Mouse (Mus musculus): ENCODE measurements around the gene Ciao2a.
A peak's percentile ranks its signal among the peaks of the same experiment; 100 is the strongest.

Ciao2a gene

GRCm38 (mm10) chr9:66160155-66160554 lies 33.7 kb downstream of the Ciao2a start:
- no peak for DNase-seq (ENCODE audit: extremely low read depth, low read depth)

DNA sequence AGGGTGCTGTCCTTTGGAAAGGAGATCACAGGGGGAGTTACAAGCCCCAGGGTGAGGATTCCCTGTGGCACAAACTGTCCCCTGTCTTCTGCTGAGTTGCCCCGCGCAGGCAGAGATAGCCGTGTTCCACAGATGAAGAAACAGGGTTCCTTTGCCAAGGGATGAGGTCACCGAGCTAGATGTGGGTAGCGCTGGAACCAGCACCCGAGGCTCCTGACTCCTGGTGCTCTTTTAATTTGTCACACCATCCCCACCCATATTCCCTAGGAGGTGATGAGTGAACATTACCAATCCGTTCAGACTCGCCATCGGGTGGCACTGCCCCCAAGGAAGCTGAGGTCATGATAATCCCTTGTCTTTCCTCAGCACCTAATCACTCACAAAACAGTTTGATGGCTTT lies 36.6 kb downstream of the Ciao2a start:
- DNase-seq (ENCODE audit: extremely low read depth, low read depth), result no peak

- DNase-seq (ENCODE audit: extremely low read depth, low read depth), result no peak
These were observed 40.8 kb downstream of the Ciao2a start for GRCm38 (mm10) chr9:66167222-66167621.

DNA sequence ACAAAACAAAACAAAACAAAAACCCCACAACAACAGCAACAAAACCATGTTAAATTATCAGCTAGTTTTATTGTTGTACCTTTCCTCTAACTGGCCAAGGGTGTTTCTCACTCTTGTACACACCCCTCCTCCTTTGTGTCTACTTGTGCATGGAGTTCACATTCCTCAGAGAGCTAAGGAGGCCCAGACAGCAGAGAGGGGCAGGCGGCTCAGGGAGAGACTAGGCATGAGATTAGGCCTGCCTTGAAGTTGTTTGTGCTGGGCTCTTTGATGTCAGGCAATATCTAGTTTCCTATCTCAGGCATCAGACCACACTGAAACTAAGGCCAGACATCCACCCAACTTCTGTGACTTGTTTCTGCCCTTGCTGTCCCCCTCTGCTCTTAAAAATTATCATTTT lies 41.8 kb downstream of the Ciao2a start:
- DNase-seq (ENCODE audit: extremely low read depth, low read depth), result no peak

DNA sequence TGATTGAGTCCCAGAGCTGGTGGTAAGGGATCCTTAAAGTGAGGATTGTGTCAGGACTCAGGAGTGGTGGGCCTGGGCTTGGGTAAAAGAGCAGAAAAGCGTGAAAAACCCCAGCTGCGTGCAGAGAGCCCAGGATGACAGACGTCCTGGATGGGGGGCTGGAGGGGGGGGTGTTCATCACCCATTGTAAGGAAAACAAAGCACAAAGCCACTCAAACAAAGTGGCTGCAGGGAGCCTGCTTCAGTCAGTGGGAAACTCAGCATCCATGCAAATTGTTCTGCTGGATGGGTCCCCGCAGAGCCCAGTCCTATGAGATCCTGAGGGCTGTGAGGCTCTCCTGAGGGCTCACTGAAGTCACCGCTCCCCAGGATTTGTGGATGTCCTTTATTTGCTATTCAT lies 44.1 kb downstream of the Ciao2a start:
- DNase-seq (ENCODE audit: extremely low read depth, low read depth), result no peak

DNA sequence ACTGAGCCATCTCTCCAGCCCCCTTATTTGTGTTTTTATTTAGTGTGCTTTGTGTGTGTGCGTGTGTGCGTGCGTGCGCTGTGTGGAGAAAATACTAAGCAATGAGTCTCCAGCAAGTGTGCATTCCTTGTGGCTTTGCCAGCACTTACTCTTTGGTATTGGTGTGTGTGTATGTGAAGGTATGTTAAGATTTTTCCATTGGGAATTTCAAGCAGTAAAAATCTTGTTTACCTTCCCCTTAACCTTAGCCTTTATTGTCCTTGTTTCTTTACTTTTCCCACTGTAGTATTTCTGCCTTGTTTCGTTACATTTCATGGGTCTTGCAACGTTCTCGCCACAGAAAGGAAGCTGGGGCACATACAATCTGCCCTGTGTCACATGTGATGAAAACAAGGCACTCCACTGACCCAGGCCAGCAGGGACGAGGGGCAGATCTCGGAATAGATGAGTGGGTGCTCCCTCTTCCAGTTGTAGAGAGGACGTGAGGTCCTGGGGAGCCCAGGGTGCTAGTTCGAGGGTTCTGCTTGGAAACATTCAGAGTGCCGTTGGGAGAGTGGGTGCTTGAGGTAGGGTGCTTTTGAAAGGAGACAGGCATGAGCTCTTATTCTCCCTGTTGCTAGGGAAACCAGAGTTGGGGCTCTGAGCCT lies 45.0 kb downstream of the Ciao2a start:
- no peak for DNase-seq (ENCODE audit: extremely low read depth, low read depth)

- DNase-seq (ENCODE audit: extremely low read depth, low read depth), result no peak
These were observed 47.0 kb downstream of the Ciao2a start for GRCm38 (mm10) chr9:66173316-66173855.

- DNase-seq (ENCODE audit: extremely low read depth, low read depth), result no peak
These were observed 48.6 kb downstream of the Ciao2a start for GRCm38 (mm10) chr9:66174985-66175384.

DNA sequence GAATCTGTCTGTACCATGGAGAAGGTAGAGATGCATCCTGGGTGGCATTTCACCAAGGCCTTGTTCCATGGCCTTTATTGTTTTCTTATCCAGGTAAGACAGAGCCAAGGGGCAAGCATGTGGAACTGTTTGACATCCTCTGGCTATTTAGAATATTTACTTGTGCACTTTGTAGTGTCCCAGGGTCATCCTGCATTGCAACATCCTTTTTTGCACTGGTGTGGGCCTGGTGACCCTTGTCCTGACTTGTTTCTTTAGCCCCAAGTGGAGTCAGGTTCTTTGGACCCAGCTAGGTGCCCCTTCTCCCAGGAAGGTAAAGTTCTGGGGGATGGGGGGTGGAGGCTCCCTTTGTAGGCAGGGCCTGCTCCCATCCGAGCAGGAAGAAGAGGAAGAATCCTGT lies 51.6 kb downstream of the Ciao2a start:
- no peak for DNase-seq (ENCODE audit: extremely low read depth, low read depth)

- DNase-seq (ENCODE audit: extremely low read depth, low read depth), result no peak
These were observed 53.4 kb downstream of the Ciao2a start for GRCm38 (mm10) chr9:66179795-66180194.

GRCm38 (mm10) chr9:66181126-66181825 lies 54.9 kb downstream of the Ciao2a start:
- peak; percentile 76 for DNase-seq (ENCODE audit: extremely low read depth, low read depth)

- peak; percentile 89 for DNase-seq (ENCODE audit: extremely low read depth, low read depth)
These were observed 55.6 kb downstream of the Ciao2a start for GRCm38 (mm10) chr9:66181826-66182678.

GRCm38 (mm10) chr9:66182679-66182993 lies 56.2 kb downstream of the Ciao2a start:
- DNase-seq (ENCODE audit: extremely low read depth, low read depth), result no peak

GRCm38 (mm10) chr9:66183023-66183422 lies 56.6 kb downstream of the Ciao2a start:
- peak; percentile 84 for DNase-seq (ENCODE audit: extremely low read depth, low read depth)

GRCm38 (mm10) chr9:66184572-66184971 lies 58.2 kb downstream of the Ciao2a start:
- no peak for DNase-seq (ENCODE audit: extremely low read depth, low read depth)

DNA sequence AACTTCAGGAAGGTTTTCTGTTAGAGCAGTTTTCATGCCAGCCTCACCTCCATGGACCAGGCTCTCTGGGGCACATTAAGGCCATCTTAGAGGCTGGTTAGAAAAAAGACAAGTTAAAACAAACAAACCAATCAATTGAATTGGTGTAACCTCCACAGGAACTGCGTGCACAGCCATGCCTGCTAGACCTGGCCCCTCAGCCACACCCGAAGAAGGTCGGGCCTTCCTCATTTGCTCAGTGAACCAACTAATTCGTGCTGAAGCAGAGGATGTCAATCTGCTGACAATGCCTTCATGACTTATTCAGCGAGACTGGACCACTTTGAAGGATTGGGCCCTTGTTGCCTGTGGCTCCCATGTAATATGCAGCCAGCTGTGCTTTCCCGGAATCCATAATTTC lies 60.0 kb downstream of the Ciao2a start:
- DNase-seq (ENCODE audit: extremely low read depth, low read depth), result no peak
